Comparison of ENCODE assay signal across 12 mouse cellular contexts in genomic region chr7:66140923-66141570, GRCm38 (mm10). TPM values are rescaled to one million over a fixed set of nuclear protein-coding genes. Genes with fewer than 3 reads are reported as not detected.
A peak's percentile ranks its signal among the peaks of the same experiment; 100 is the strongest.
DNase-seq lines count a peak whose midpoint lies in the region; ATAC-seq lines count a peak whose summit lies in the region.
"Had no signal": no experiment of that assay in that cellular context is flagged by ENCODE, and none has a peak within 500 bp of the region (broad histone marks: within the 10 kb centered on the region; RNA-seq: fewer than 3 reads in every experiment).

No protein-coding gene starts in this region.

- H3K4me2 ChIP-seq in lung, embryonic 16.5 days (ENCODE audit: low read depth, low read length), result no peak overlapping the region
- H3K4me2 ChIP-seq in limb, embryonic 13.5 days (replicated peaks), result no peak overlapping the region
- no peak overlapping the region; the same call in 1 of the 2 replicates for H3K4me2 ChIP-seq in stomach, embryonic 16.5 days (ENCODE audit: low read depth, low read length)
- H3K4me2 ChIP-seq: hindbrain, embryonic 15.5 days had no signal

- peak; percentile 76 for ATAC-seq in lung, embryonic 16.5 days (ENCODE audit: low read depth)
- ATAC-seq in limb, embryonic 13.5 days (ENCODE audit: low FRiP score, low read depth), result peak; percentile 40; the same call in 1 of the 2 replicates
- peak; percentile 77 for ATAC-seq in stomach, embryonic 16.5 days (ENCODE audit: insufficient read depth, low FRiP score)

- H3K27me3 ChIP-seq in lung, embryonic 16.5 days (ENCODE audit: control insufficient read depth, insufficient read depth, low read depth, low read length), result no peaks in the 10 kb centered on the region
- no peaks in the 10 kb centered on the region for H3K27me3 ChIP-seq in limb, embryonic 13.5 days
- H3K27me3 ChIP-seq in stomach, embryonic 16.5 days (ENCODE audit: control insufficient read depth, insufficient read depth, low read length), result no peaks in the 10 kb centered on the region
- H3K27me3 ChIP-seq: hindbrain, embryonic 15.5 days had no signal

- H3K4me1 ChIP-seq in lung, embryonic 16.5 days (replicated peaks; ENCODE audit: control insufficient read depth, insufficient read depth, low read length), result peaks cover 32% of the 10 kb centered on the region
- H3K4me1 ChIP-seq in limb, embryonic 13.5 days, result peaks cover 45% of the 10 kb centered on the region
- peaks cover 20% of the 10 kb centered on the region; the same call in 1 of the 2 replicates for H3K4me1 ChIP-seq in stomach, embryonic 16.5 days (ENCODE audit: control insufficient read depth, insufficient read depth, low read length)

- no peak overlapping the region for H3K9ac ChIP-seq in lung, embryonic 16.5 days (ENCODE audit: low read length)
- peak overlapping the region; percentile 8; the same call in 1 of the 2 replicates for H3K9ac ChIP-seq in limb, embryonic 13.5 days
- H3K9ac ChIP-seq in stomach, embryonic 16.5 days (ENCODE audit: low read length), result no peak overlapping the region
- H3K9ac ChIP-seq: hindbrain, embryonic 15.5 days had no signal

- 0 out of 2 replicates have a peak overlapping the region, but pooled peaks have one; percentile 23 for H3K27ac ChIP-seq in lung, embryonic 16.5 days (ENCODE audit: low read length)
- 0 out of 2 replicates have a peak overlapping the region, but pooled peaks have one; percentile 3 for H3K27ac ChIP-seq in limb, embryonic 13.5 days
- peak overlapping the region; percentile 6 for H3K27ac ChIP-seq in stomach, embryonic 16.5 days (ENCODE audit: low read length)
- H3K27ac ChIP-seq: hindbrain, embryonic 15.5 days had no signal

- H3K36me3 ChIP-seq in lung, embryonic 16.5 days (ENCODE audit: control insufficient read depth, insufficient read depth, low read length), result no peaks in the 10 kb centered on the region
- peaks cover 20% of the 10 kb centered on the region; the same call in 1 of the 2 replicates for H3K36me3 ChIP-seq in limb, embryonic 13.5 days
- H3K36me3 ChIP-seq in stomach, embryonic 16.5 days (ENCODE audit: control insufficient read depth, insufficient read depth, low read length), result no peaks in the 10 kb centered on the region
- H3K36me3 ChIP-seq: hindbrain, embryonic 15.5 days had no signal

- H3K4me3 ChIP-seq in lung, embryonic 16.5 days (ENCODE audit: low read length), result no peak overlapping the region
- no peak overlapping the region for H3K4me3 ChIP-seq in limb, embryonic 13.5 days
- no peak overlapping the region for H3K4me3 ChIP-seq in stomach, embryonic 16.5 days (replicated peaks; ENCODE audit: low read length)
- H3K4me3 ChIP-seq: erythroblast, embryonic 14.5 days; hindbrain, embryonic 15.5 days had no signal

- H3K9me3 ChIP-seq in lung, embryonic 16.5 days (ENCODE audit: control insufficient read depth, low read length), result no peaks in the 10 kb centered on the region
- H3K9me3 ChIP-seq in limb, embryonic 13.5 days, result no peaks in the 10 kb centered on the region
- no peaks in the 10 kb centered on the region for H3K9me3 ChIP-seq in stomach, embryonic 16.5 days (replicated peaks; ENCODE audit: control insufficient read depth, low read length)
- H3K9me3 ChIP-seq: hindbrain, embryonic 15.5 days had no signal

- WGBS in lung, embryonic 16.5 days, result 61% methylated on average over 4 of the region's 4 CpGs
- 43% methylated on average over 4 of the region's 4 CpGs for WGBS in limb, embryonic 13.5 days
- WGBS in stomach, embryonic 16.5 days, result 51% methylated on average over 4 of the region's 4 CpGs

- DNase-seq in gastrocnemius, postnatal 25 days, result peak; percentile 30
- no peak for DNase-seq in gastrocnemius, postnatal 10 days
- DNase-seq in lung, postnatal 14 days, result no peak
- DNase-seq in adrenal gland, adult (ENCODE audit: inconsistent age in 2 of 2, low spot score in 1 of 2), result no peak
- DNase-seq in kidney, adult 8-10 months, result no peak
- DNase-seq: kidney, postnatal 25 days; thymus, postnatal 36 days had no signal

RNA-seq across cellular contexts. Expression of gene Chsy1, which starts 31.7 kb away (rescaled TPM):
- 1 to 10 TPM; 3.4 to 3.8 TPM for total RNA-seq in gastrocnemius, postnatal 25 days (2021)
- total RNA-seq in gastrocnemius, postnatal 10 days (2021), result 10 to 100 TPM; 12.1 to 19.0 TPM
- 17.1 and 17.7 TPM in 2 replicates for polyA plus RNA-seq in lung, embryonic 16.5 days (2015; fragmentation: Nextera tagmentation; extraction: Ambion mirVana)
- 24.9 and 26.4 TPM in 2 replicates for polyA plus RNA-seq in limb, embryonic 13.5 days (2015; fragmentation: Nextera tagmentation; extraction: Ambion mirVana)
- 10.2 and 12.1 TPM in 2 replicates for polyA plus RNA-seq in stomach, embryonic 16.5 days (2015; fragmentation: Nextera tagmentation; extraction: Ambion mirVana)
